Mouse (Mus musculus) kidney, embryonic 15.5 days (tissue): ENCODE data around the gene Lrmda. TPM values are rescaled to one million over a fixed set of nuclear protein-coding genes. Genes with fewer than 3 reads are reported as not detected.

Experiments used
- ATAC-seq: fragments of 200-750 bp; cut with Nextera tagmentation; replicated peaks from 2 replicates; pipeline ENCODE4 v1.8.0; 2017; ENCODE audit warnings: moderate TSS enrichment; ENCODE audit not compliant: low FRiP score
- H3K27ac ChIP-seq: fragments of 300-500 bp; sonication (generic); 2 replicates; pipeline ENCODE4 v1.5.1; 2015; ENCODE audit warnings: mild to moderate bottlenecking, inconsistent platforms
- H3K27me3 ChIP-seq: fragments of 300-500 bp; sonication (generic); 2 replicates; pipeline ENCODE4 v1.6.1; 2015; ENCODE audit warnings: inconsistent platforms
- H3K36me3 ChIP-seq: fragments of 300-500 bp; sonication (generic); 2 replicates; pipeline ENCODE4 v1.6.1; 2015; ENCODE audit warnings: inconsistent platforms
- H3K4me1 ChIP-seq: fragments of 300-500 bp; sonication (generic); 2 replicates; pipeline ENCODE4 v1.6.1; 2015; ENCODE audit warnings: inconsistent platforms
- H3K4me2 ChIP-seq: fragments of 300-500 bp; sonication (generic); 2 replicates; pipeline ENCODE4 v1.6.1; 2015; ENCODE audit warnings: moderate library complexity, mild to moderate bottlenecking, inconsistent platforms
- H3K4me3 ChIP-seq: fragments of 300-500 bp; sonication (generic); replicated peaks from 2 replicates; pipeline ENCODE4 v1.5.1; 2015; ENCODE audit warnings: mild to moderate bottlenecking, inconsistent platforms
- H3K9ac ChIP-seq: fragments of 300-500 bp; sonication (generic); 2 replicates; pipeline ENCODE4 v1.6.1; 2015; ENCODE audit warnings: mild to moderate bottlenecking, inconsistent platforms
- H3K9me3 ChIP-seq: fragments of 300-500 bp; sonication (generic); replicated peaks from 2 replicates; pipeline ENCODE4 v1.6.1; 2016; ENCODE audit warnings: inconsistent platforms
- WGBS: fragments of 180-500 bp; shearing (Covaris S2); methylation state at CpG from one replicate; pipeline ENCODE4 v1.1.7; 2015; ENCODE audit warnings: mixed read lengths; 5-methylcytosine and 5-hydroxymethylcytosine counted together
- polyA plus RNA-seq: library from polyadenylated mRNA; unstranded; fragments of >200 nt; fragmentation: Nextera tagmentation; extraction: Ambion mirVana; gene quantifications from 2 replicates; pipeline ENCODE4 v1.2.1, GENCODE M21; 2015

Lrmda gene
- polyA plus RNA-seq, 1 experiment from 2014 or later: 1.1 TPM

DNA sequence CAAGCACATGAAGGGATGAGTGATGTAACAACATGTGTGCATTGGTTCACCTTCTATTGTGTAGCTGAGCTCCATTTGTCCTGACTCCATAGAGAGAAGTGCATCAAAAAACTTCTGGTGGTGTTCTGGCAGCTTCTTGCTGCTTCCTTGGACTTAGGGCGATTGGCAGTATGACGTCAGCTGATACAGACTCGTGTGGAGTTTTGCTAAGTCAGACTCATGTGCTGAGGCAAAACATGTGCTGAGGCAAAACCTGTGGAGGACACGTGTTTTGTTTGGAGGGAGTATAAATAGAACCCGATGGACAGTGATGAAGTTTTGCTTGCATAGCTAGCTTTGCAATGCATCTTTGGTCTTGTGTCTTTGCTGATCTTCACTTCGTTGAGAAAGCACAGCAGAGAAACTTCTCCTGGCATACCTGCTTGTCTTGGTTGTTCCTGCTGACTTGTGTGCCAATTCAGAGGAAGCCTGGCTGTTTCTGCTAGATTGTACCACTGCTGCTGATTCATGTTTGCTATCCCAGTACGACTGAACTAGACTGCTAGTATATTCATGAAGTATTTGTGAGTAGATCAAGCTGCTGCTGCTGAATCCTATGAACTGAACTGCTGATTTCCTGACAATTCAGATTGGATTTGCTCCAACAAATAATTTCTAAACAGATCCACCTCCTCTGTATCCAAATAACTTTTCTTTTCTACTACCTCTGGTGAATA lies 208.9 kb downstream of the Lrmda start:
- H3K4me3 ChIP-seq: no peak overlapping the region
- H3K27me3 ChIP-seq: no peaks in the 10 kb centered on the region
- no peaks in the 10 kb centered on the region for H3K36me3 ChIP-seq
- no peak overlapping the region for H3K4me2 ChIP-seq
- no peaks in the 10 kb centered on the region for H3K9me3 ChIP-seq
- WGBS: 76% methylated on average over 7 of the region's 7 CpGs
- no peaks in the 10 kb centered on the region for H3K4me1 ChIP-seq
- H3K9ac ChIP-seq: no peak overlapping the region
- H3K27ac ChIP-seq: no peak overlapping the region
- ATAC-seq: no peak

DNA sequence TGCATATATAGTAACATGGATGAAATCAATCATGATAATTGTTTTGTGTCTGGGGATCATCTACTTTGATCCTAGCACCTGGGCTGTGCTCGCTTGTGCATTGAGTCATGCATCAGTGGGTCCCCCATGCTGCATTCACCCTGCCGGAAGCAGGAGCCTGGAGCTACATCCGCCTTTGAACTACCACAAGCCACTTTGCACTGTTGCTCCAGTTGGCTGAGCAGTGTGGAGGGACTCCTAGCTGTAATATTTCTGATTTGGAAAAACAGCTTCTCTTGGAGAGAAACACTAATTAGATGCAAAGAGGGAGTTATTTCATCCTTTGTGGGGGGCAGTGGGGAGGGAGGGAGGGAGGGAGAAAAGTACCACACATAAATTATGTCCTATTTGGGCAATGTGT lies 220.8 kb downstream of the Lrmda start:
- 32% methylated on average over 3 of the region's 3 CpGs for WGBS
- Histone ChIP-seq H3K27ac (no peak overlapping the region), H3K9ac (no peak overlapping the region), H3K9me3 (no peaks in the 10 kb centered on the region), H3K36me3 (no peaks in the 10 kb centered on the region), H3K27me3 (no peaks in the 10 kb centered on the region), H3K4me1 (peaks cover 13% of the 10 kb centered on the region), H3K4me2 (no peak overlapping the region), H3K4me3 (no peak overlapping the region)
- peak; percentile 93 for ATAC-seq

DNA sequence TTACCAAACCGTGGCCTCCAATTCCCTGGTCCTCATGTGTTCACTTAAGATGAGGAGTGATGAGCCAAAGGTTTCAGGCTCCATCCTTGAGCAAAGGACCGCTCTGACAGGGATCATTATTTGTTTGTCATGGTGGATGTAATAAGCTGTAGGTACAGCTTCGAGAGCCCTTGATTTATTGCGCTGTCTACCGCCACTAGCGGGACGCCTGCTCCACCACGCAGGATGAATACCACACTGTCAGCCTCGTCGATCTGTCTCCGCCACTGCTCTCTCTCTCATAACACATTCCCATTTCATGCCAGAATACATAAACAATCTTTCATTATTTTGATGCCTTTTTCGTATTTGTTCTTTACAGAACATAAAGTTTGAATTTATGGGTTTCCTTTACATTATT lies 235.9 kb downstream of the Lrmda start:
- no peak for ATAC-seq

DNA sequence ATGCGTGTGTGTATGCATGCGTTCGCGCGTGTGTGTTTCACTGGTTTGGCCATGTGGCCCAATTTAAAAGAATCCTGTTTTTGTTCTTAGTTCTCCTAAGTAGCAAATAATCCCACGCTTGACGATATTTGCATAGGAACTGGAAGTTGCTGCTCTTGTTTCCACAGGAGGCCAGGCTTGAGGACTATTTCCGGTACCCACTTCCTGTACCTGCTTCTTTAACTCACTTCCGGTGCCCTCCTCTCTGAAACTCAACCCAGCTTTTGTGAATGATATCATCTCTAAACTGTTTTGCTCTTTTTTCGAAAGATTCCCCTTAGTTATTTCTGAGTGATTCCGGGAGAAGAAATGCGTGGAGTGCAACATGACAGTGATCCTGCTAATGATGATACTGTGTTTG lies 236.8 kb downstream of the Lrmda start:
- Histone ChIP-seq H3K4me1 (peaks cover 18% of the 10 kb centered on the region; the same call in 1 of the 2 replicates), H3K27me3 (peaks cover 30% of the 10 kb centered on the region), H3K9me3 (no peaks in the 10 kb centered on the region), H3K27ac (no peak overlapping the region), H3K9ac (no peak overlapping the region), H3K4me3 (no peak overlapping the region), H3K36me3 (no peaks in the 10 kb centered on the region), H3K4me2 (no peak overlapping the region)
- ATAC-seq: no peak
- 85% methylated on average over 12 of the region's 12 CpGs for WGBS

More for the DNA sequence above, 235.9 kb downstream of the Lrmda start:
- Histone ChIP-seq H3K36me3 (no peaks in the 10 kb centered on the region), H3K4me3 (no peak overlapping the region), H3K27me3 (peaks cover 30% of the 10 kb centered on the region), H3K4me2 (no peak overlapping the region), H3K27ac (no peak overlapping the region), H3K9ac (no peak overlapping the region), H3K4me1 (peaks cover 18% of the 10 kb centered on the region; the same call in 1 of the 2 replicates), H3K9me3 (no peaks in the 10 kb centered on the region)
- 53% methylated on average over 12 of the region's 12 CpGs for WGBS

DNA sequence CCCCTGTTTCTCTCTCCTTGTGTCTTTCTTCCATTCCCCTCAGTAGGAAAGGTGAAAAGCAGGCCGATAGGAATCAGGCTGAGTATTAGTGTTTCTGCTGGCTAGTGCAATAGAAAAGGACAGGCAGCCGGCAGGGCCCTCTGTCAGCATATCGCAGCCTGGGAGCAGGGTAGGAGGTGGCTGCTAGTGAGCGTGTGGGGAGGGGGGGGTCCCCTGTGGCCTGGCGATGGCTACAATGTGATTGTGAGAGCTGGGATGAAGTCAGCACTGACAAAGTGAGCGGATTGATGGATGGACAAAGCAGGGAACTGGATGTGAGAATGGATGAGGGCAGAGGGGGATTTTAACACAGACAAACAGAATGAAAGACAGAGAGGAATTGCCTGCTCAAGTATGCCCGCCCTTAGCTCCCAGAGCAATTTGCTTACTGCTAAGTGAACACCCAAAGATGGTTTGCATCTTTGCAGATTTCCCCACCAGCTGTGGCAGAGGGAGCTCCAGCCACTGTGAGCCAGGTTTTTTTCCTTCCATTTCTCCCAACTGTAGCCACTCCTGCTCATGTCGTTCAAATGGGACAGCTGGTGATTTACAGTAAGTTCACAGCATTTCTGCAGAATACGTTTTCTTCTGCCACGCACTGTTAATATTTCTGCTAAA lies 240.0 kb downstream of the Lrmda start:
- no peak overlapping the region for H3K9ac ChIP-seq
- no peak overlapping the region for H3K27ac ChIP-seq
- peaks cover 18% of the 10 kb centered on the region; the same call in 1 of the 2 replicates for H3K4me1 ChIP-seq
- no peak overlapping the region for H3K4me2 ChIP-seq
- 38% methylated on average over 10 of the region's 10 CpGs for WGBS
- H3K4me3 ChIP-seq: no peak overlapping the region
- H3K36me3 ChIP-seq: no peaks in the 10 kb centered on the region
- peaks cover 23% of the 10 kb centered on the region for H3K27me3 ChIP-seq
- no peaks in the 10 kb centered on the region for H3K9me3 ChIP-seq
- ATAC-seq: no peak

DNA sequence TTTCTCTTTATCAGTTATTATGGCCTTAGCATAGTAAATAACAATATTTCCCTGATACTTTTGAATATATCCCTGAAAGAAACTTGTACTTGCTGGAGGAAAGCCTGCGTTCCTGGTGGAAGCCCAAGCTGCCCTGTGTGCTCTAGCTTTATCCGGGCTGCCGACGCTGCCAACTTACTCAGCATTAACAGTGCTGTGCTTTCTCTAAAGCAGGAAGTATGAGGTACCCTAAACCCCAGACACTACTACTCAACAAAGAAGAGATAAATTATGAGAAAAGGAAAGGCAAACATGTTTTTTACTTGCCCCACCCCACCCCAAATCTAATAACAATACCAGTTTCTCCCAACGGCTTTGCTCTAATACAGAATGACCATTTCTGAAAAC lies 240.5 kb downstream of the Lrmda start:
- ATAC-seq: no peak
- no peak overlapping the region for H3K9ac ChIP-seq
- 64% methylated on average over 5 of the region's 5 CpGs for WGBS

DNA sequence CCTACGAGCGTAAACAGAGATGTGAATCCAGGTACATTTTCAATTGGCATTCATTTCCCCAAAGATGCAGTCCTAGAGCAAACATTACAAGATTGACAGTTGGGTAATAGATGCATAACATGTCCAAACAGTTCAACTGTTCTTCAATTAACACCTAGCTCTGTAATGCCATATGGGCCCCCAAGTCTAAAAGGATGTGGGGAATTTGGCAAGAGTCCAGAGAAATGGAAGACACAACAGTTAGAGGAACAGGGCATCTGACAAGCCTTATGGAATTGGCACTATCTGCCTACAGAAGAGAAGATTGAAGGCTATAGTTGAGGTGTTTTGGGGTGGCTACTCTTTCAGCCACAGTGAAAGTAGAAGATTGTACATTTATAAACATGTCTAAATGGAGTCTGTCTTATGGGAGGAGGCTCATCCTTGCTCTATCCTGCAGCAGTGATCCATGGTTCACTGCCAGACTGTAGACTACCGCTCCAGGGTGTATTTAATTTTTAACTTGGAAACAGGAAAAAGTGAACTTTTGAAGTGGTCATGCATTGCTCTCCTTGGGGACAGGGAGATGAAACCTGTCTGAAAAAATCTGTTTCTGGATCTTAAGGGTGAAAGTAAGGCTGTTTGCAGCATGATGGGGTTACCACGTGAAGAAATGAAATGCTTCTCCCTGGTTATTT lies 245.9 kb downstream of the Lrmda start:
- H3K9ac ChIP-seq: no peak overlapping the region
- H3K36me3 ChIP-seq: no peaks in the 10 kb centered on the region
- H3K27me3 ChIP-seq: no peaks in the 10 kb centered on the region
- WGBS: 79% methylated on average over 4 of the region's 4 CpGs
- H3K4me2 ChIP-seq: no peak overlapping the region
- H3K4me3 ChIP-seq: no peak overlapping the region
- H3K27ac ChIP-seq: no peak overlapping the region
- no peaks in the 10 kb centered on the region for H3K9me3 ChIP-seq
- ATAC-seq: no peak
- H3K4me1 ChIP-seq: 0 out of 2 replicates have a peak, but pooled peaks cover 5% of the 10 kb centered on the region

More for the DNA sequence above, 240.5 kb downstream of the Lrmda start:
- Histone ChIP-seq H3K27ac (no peak overlapping the region), H3K4me2 (no peak overlapping the region), H3K36me3 (no peaks in the 10 kb centered on the region), H3K4me1 (peaks cover 18% of the 10 kb centered on the region; the same call in 1 of the 2 replicates), H3K9me3 (no peaks in the 10 kb centered on the region), H3K4me3 (no peak overlapping the region), H3K27me3 (peaks cover 17% of the 10 kb centered on the region)

DNA sequence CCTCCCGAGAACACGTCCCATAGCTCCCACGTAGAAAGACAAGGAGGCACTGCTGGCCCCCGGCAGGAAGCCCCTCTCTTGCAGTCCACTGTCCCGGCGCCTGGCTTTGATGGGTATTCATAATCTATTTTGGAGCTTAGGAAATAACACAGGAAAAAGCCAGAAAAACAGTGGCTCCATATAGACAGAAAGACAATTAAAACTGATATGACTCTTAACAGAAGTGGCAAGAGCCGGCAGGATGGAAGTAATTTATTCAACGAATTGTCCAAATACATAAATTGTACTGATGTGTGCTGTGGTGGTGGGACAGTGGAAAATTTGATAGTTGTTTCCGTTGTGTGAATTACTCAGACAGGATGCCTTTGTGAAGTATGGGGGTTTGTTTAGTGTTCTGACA lies 250.3 kb downstream of the Lrmda start:
- H3K36me3 ChIP-seq: no peaks in the 10 kb centered on the region
- WGBS: 75% methylated on average over 9 of the region's 9 CpGs
- no peaks in the 10 kb centered on the region for H3K9me3 ChIP-seq
- H3K27ac ChIP-seq: no peak overlapping the region
- no peak overlapping the region for H3K4me3 ChIP-seq
- H3K9ac ChIP-seq: no peak overlapping the region
- H3K4me2 ChIP-seq: no peak overlapping the region
- H3K27me3 ChIP-seq: peaks cover 6% of the 10 kb centered on the region; the same call in 1 of the 2 replicates
- H3K4me1 ChIP-seq: peaks cover 17% of the 10 kb centered on the region; the same call in 1 of the 2 replicates
- ATAC-seq: no peak; the same call in 1 of the 2 replicates

DNA sequence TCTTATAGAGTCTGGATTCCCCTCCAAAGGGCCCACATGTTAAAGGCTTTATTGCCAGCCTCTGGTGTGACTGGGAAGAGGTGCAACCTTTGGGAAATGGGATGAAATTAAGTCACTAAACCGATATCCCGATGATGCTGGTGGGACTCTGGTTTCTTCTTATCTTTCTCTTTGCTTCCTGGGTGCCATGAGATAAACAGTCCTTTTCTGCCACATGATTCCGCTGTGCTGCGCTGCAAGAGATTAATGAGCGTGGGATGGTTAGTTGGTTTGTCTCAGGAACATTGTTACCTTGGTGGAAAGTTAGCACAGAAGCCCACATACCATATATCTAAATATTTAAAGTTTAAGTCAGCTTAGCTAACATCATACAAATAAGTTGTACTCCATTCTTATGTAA lies 258.5 kb downstream of the Lrmda start:
- 84% methylated on average over 5 of the region's 5 CpGs for WGBS
- ATAC-seq: no peak
- H3K9me3 ChIP-seq: no peaks in the 10 kb centered on the region
- H3K4me3 ChIP-seq: no peak overlapping the region
- H3K27ac ChIP-seq: no peak overlapping the region
- peaks cover 4% of the 10 kb centered on the region; the same call in 1 of the 2 replicates for H3K27me3 ChIP-seq
- no peaks in the 10 kb centered on the region for H3K36me3 ChIP-seq
- no peak overlapping the region for H3K9ac ChIP-seq
- H3K4me2 ChIP-seq: no peak overlapping the region
- peaks cover 7% of the 10 kb centered on the region; the same call in 1 of the 2 replicates for H3K4me1 ChIP-seq

DNA sequence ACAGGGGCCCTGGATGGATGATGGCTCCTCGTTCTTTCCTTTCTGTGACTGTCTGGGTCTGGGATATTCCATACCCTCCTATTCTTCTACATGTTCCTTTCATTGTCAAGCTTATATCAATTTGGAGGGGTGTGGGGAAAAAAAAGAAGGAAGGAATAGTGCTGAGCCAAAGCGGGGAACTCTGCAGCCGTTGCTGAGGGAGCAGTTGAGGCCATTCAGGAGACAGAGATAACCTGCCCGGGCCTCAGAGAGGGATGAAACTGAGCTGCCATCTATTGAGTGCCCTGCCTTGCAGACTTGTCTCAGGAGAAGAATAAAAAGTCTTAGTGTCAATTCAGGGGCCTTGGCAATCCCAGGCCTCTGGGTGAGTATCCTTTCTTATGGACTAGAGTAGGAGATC lies 260.1 kb downstream of the Lrmda start:
- Histone ChIP-seq H3K9ac (no peak overlapping the region), H3K27me3 (peaks cover 4% of the 10 kb centered on the region; the same call in 1 of the 2 replicates), H3K27ac (no peak overlapping the region), H3K4me2 (no peak overlapping the region), H3K36me3 (no peaks in the 10 kb centered on the region), H3K4me3 (no peak overlapping the region), H3K4me1 (0 out of 2 replicates have a peak, but pooled peaks cover 2% of the 10 kb centered on the region), H3K9me3 (no peaks in the 10 kb centered on the region)
- no peak for ATAC-seq
- 92% methylated on average over 4 of the region's 4 CpGs for WGBS

DNA sequence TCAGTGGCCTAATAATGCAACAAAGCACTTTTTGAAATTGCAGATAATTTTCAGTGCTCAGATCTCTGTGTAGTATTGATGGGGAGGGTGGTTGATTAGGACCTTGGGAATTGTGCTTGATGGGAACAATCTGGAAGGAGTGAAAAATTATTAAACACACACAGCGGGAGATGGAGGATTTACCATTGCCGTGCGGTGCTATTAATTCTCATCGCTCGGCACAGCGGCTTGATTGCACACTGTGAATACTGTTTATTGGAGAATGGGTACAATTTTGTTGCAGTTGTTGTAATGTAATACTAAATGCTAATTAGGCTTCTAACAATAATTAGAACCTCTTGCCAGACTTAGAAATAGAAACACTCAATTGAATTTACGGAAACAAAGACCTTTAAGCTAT lies 262.1 kb downstream of the Lrmda start:
- H3K4me3 ChIP-seq: no peak overlapping the region
- no peak overlapping the region for H3K27ac ChIP-seq
- no peak overlapping the region for H3K9ac ChIP-seq
- peaks cover 4% of the 10 kb centered on the region; the same call in 1 of the 2 replicates for H3K27me3 ChIP-seq
- no peak overlapping the region for H3K4me2 ChIP-seq
- no peaks in the 10 kb centered on the region for H3K9me3 ChIP-seq
- H3K36me3 ChIP-seq: no peaks in the 10 kb centered on the region
- 0 out of 2 replicates have a peak, but pooled peaks cover 2% of the 10 kb centered on the region for H3K4me1 ChIP-seq
- no peak for ATAC-seq
- WGBS: 89% methylated on average over 7 of the region's 7 CpGs

DNA sequence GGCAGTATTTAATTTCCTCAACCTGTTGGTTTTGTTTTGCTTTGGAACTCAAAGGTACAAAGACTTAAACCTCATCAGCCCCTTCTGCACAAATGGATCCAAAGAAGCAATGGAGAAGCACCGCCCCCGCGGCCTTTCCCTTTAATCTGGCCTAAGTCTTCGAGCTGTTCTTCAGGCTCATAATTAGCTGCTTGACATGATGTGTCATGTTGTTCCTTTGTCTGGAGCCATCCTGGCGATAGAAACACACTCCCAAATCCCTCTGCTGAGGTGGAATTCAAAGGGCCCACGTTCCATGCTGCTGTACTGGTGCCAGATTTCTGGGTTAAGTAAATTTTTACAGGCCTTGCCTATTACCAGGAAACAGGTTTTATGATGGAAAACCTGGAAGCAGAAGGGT lies 263.3 kb downstream of the Lrmda start:
- Histone ChIP-seq H3K27ac (no peak overlapping the region), H3K4me2 (no peak overlapping the region), H3K36me3 (no peaks in the 10 kb centered on the region), H3K27me3 (peaks cover 7% of the 10 kb centered on the region; the same call in 1 of the 2 replicates), H3K9ac (no peak overlapping the region), H3K4me3 (no peak overlapping the region), H3K9me3 (no peaks in the 10 kb centered on the region), H3K4me1 (peaks cover 3% of the 10 kb centered on the region)
- ATAC-seq: no peak
- WGBS: 52% methylated on average over 6 of the region's 6 CpGs
